Mouse (Mus musculus) layer of hippocampus, postnatal 36 days (tissue): ENCODE data around the gene Cdk20. TPM values are rescaled to one million over a fixed set of nuclear protein-coding genes. Genes with fewer than 3 reads are reported as not detected.

Experiments used
- DNase-seq, 2 experiments: peaks; one replicate each; pipeline ENCODE4 v3.0.0; 2022
- total RNA-seq, 2 experiments: library from RNA; stranded (reverse); gene quantifications; 2 replicates each; pipeline ENCODE4 v1.2.3; 2021

Gene Cdk20
- total RNA-seq: 10 to 100 TPM in 1 of 2 experiments, 1 to 10 TPM in 1; 9.7 to 12.6 TPM

- peak; percentile 92 to 95 for DNase-seq
Measured at GRCm38 (mm10) chr13:64432017-64432995, at the start of gene Cdk20. Gene Cdk20 (plus strand): TSS chr13:64432314.

GRCm38 (mm10) chr13:64384937-64385336, 47.2 kb upstream of the Cdk20 start:
- no peak for DNase-seq

GRCm38 (mm10) chr13:64386048-64386447, 46.1 kb upstream of the Cdk20 start:
- DNase-seq: no peak

GRCm38 (mm10) chr13:64388415-64388814, 43.7 kb upstream of the Cdk20 start:
- DNase-seq: no peak

GRCm38 (mm10) chr13:64396979-64397378, 35.1 kb upstream of the Cdk20 start:
- DNase-seq: no peak

- no peak for DNase-seq
Measured at GRCm38 (mm10) chr13:64398065-64398464, 34.0 kb upstream of the Cdk20 start.

GRCm38 (mm10) chr13:64399906-64400305, 32.2 kb upstream of the Cdk20 start:
- DNase-seq: no peak

GRCm38 (mm10) chr13:64400801-64401361, 31.2 kb upstream of the Cdk20 start:
- no peak for DNase-seq

- DNase-seq: no peak
Measured at GRCm38 (mm10) chr13:64402006-64402405, 30.1 kb upstream of the Cdk20 start.

GRCm38 (mm10) chr13:64402504-64402949, 29.6 kb upstream of the Cdk20 start:
- DNase-seq: no peak

- no peak for DNase-seq
Measured at GRCm38 (mm10) chr13:64402951-64403460, 29.1 kb upstream of the Cdk20 start.

GRCm38 (mm10) chr13:64403519-64403918, 28.6 kb upstream of the Cdk20 start:
- DNase-seq: no peak

- peak in 1 of 2 experiments; percentile 2 for DNase-seq
Measured at GRCm38 (mm10) chr13:64405550-64405949, 26.6 kb upstream of the Cdk20 start.

- DNase-seq: no peak
Measured at GRCm38 (mm10) chr13:64407992-64408391, 24.1 kb upstream of the Cdk20 start.

- DNase-seq: no peak
Measured at GRCm38 (mm10) chr13:64410604-64411003, 21.5 kb upstream of the Cdk20 start.

GRCm38 (mm10) chr13:64411282-64411681, 20.8 kb upstream of the Cdk20 start:
- no peak for DNase-seq

- DNase-seq: no peak
Measured at GRCm38 (mm10) chr13:64412752-64413257, 19.3 kb upstream of the Cdk20 start.

GRCm38 (mm10) chr13:64415659-64416058, 16.5 kb upstream of the Cdk20 start:
- no peak for DNase-seq

- no peak for DNase-seq
Measured at GRCm38 (mm10) chr13:64416955-64417601, 15.0 kb upstream of the Cdk20 start.

GRCm38 (mm10) chr13:64420847-64421246, 11.3 kb upstream of the Cdk20 start:
- DNase-seq: no peak

GRCm38 (mm10) chr13:64421386-64421785, 10.7 kb upstream of the Cdk20 start:
- no peak for DNase-seq

- DNase-seq: no peak
Measured at GRCm38 (mm10) chr13:64421952-64422606, 10.0 kb upstream of the Cdk20 start.
